Mouse (Mus musculus) small intestine, adult 2 months (tissue): ENCODE measurements around the gene Rpl3l.

Experiments used
- CTCF ChIP-seq: fragments of 200-500 bp; IDR thresholded peaks from 2 replicates; pipeline ENCODE4 v1.5.1; 2012; ENCODE audit warnings: low read depth, mild to moderate bottlenecking, control low read depth, inconsistent platforms, low read length, moderate library complexity, mixed read lengths; ENCODE audit not compliant: insufficient replicate concordance, insufficient read length; ENCODE audit errors: extremely low read depth
- POLR2A ChIP-seq: fragments of 200-500 bp; IDR thresholded peaks from 2 replicates; pipeline ENCODE4 v1.6.1; 2012; ENCODE audit warnings: low read depth, mild to moderate bottlenecking, control low read depth, inconsistent platforms, low read length, moderate library complexity

DNA sequence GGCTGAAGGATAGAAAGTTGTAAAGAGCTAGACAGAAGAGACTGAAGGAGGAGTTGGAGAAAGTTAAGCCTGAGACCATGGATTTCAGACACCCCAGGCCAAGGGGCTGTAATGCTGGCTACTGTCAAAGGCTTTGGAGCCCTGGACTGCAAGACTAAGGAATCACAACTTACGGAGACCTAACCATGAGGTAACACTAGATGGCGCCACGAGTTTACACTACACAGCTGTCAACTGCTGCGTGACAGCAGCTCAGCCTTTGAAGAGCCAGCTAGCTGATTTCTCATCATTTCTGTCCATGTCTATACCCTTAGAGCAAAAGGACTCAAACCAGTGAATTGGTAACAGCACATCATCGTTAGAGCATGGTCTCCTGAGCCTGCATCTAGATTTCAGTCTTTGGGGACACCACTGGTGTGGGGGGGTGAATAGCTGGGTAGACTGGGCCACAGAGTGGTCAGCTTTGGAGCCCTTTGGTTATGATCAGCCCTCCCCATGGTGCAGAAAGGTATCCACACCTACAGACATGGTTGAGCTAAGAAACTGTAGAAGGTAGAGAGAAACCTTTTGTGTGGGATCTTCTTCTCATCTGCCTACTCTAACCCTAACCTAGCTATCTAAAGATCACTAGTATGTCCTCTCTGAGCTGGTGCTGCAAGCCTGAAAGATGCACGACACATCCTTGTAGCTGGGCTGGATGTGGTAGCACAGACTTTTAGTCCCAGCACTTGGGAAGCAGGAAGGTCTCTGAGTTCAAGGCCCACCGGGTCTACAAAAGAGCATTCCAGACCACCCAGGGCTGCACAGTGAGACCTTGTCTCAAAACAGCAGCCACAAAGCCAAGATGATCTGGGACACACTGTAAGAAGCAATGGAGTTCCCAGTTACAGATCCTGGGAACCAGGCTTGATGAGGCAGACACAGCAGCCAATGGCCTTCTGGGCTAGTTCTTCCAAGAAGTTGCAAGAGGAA lies 18.2 kb downstream of the Rpl3l start:
- TF ChIP-seq POLR2A (no peak; the same call in 1 of the 2 replicates), CTCF (peak; percentile 78; the same call in 1 of the 2 replicates)
